Mouse (Mus musculus) gastrocnemius, postnatal 36 days (tissue): ENCODE data around the gene Lmx1a. TPM values are rescaled to one million over a fixed set of nuclear protein-coding genes. Genes with fewer than 3 reads are reported as not detected.

ENCODE experiments used
- DNase-seq, 2 experiments: peaks; one replicate each; pipeline ENCODE4 v3.0.0; 2022
- intact Hi-C: fragments of 180-260 bp; cut with DNase I; formaldehyde crosslinking; loops from one replicate; pipeline ENCODE4 v1.15.1; 2025
- total RNA-seq, 2 experiments: library from RNA; stranded (reverse); gene quantifications; 2 replicates each; pipeline ENCODE4 v1.2.3; 2021

Gene Lmx1a
- total RNA-seq, 2 experiments from 2014 or later, result 0.25 to 0.28 TPM

DNA sequence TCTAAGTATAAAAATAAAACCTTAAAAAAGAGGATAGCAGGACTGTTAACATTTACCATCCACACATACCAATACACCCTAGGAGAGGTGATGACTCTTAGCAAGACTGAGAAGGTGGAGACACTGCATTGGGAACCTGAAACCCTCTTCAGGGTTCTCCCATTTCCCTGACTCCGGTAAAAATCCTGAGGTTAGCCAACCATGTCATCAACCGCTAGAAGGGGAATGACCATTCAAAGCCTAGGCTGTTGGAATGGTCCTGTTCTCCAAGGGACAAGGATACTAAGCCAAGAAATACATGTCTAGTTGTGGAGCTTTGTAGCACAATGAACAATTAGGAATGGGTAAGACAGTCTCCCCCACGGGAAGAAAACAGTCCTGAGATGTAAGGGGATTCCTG is 185.1 kb downstream of the Lmx1a start:
- intact Hi-C loops, result no loop called here
- DNase-seq, result no peak

DNA sequence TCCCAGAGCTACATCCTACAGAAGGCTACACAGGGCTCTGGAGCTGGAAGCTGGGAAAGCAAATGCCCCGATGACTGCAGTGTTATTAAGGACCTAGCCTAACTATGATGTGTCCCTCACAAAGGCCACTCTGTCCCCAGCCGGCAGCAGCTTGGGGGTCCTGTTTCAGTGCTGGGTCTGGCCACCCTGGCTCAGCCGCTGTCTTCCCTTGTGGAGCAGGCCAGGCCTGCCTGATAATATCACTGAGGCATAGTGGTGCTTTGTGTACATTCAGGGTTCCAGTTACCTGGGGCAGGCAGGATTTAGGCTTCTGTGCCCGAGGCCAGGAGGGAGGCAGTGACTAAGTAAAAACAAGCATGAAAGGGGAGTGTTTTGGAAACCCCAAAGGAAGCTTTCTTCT is 188.9 kb downstream of the Lmx1a start:
- intact Hi-C loops, result no loop called here
- no peak for DNase-seq

DNA sequence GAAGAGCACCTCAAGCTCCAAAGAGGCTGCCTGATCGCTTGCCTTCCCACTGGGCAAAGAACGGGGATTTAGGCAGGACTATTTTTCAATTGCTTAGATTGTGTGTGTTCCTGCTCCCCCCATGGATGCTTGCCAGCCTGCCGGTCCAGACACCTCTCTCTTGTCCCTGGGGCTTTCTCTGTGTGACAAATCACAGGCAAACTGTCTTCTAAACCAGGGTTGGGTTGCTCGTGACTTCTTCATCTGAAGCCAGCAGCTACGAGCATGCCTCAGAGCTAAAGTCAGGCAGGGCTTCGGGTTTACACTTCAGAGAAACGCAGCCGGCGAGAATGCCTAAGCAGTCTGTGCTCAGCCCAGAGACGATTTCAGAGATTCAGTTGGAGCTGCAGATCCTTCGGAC is 189.3 kb downstream of the Lmx1a start:
- intact Hi-C loops, result no loop called here

DNA sequence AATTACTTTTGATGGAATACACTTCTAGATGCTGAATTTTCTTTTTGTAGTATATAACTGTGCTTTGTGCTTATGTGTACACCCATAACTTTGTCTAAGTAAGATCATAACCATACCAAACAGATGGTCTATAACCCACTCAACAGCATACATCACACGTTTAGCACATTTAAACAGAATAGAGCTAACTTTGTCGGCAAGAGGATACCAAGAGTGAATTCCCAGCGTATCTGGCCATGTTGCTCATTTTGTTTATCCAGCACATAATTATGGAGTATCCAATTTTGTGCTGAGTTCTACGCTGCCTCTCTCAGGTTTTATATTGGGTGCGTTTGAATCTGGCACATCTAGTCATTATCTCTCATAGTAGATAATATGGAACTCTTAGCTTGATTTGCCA is 196.7 kb downstream of the Lmx1a start:
- intact Hi-C loops, result no loop called here
- DNase-seq, result no peak

More for the DNA sequence above, 189.3 kb downstream of the Lmx1a start:
- DNase-seq, result no peak

DNA sequence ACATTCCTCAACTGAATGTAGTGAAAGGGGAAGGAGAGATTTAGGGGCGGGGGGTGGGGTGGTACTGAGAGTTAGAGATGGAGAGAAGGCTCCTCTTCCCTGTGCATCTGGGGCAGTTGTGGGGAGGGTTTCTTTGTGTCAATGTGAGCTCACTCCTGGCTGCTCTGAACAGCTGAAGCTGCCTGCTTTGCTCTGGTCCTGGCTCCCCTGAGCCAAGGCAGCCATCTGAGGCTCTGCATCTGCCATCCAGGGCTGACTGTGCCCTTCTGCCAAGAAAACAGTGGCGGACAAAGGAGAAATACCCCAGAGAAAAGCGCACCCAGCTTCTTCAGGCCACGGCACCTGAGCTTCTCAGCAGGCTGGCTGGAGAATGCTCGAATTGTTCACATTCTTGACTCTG is 199.1 kb downstream of the Lmx1a start:
- intact Hi-C loops, result no loop called here

DNA sequence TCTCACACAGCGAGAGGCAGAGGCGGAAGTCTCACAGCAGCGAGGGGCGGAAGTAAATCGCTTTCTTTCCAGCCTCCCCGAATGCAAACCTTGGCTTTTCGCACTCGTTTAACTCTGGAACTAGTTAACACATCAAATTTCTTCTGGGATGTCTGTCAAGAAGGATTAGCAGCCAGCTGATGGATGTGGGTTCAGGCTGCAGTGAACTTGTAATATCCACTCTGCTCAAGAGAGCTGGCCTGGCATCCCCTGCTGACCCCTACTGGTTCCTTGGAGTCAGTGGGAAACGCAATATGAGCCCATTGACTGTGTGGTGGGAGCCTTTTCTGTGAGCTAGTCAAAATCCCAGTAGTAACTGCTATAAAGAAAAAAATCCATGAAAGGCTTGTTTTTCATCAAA is 199.8 kb downstream of the Lmx1a start:
- intact Hi-C loops, result no loop called here
- no peak for DNase-seq

More for the DNA sequence above, 199.1 kb downstream of the Lmx1a start:
- no peak for DNase-seq

DNA sequence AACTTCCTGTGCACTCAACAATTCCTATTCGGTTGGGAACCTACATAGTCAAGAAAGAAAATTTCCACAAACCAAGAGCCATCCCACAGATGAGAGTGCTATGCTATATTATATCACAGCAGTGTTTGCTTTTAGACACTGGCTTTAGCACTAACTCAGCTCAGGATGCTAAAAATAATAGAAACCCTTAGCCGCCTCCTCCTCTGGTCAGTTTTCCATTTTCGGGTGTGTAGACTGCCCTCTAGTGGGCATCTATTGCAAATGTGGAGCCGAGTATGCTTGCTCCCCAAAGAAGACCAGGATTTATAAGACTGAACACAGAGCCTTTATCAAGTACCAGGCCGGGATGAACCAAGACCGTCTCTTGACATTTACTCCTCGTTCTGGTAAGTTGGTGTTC is 207.2 kb downstream of the Lmx1a start:
- DNase-seq, result no peak
- intact Hi-C loops, result no loop called here

Other genes starting within 250 kb of the Lmx1a start
- 1 to 10 TPM; 4.7 to 4.9 TPM for gene Lrrc52, start 222.5 kb upstream of the Lmx1a start, total RNA-seq
- gene Rxrg, start 90.9 kb upstream of the Lmx1a start, total RNA-seq, result 10 to 100 TPM; 44.8 to 48.1 TPM